Mouse (Mus musculus) mammary gland, adult 2 months (tissue): Measurements from ENCODE around the gene Vmn2r111. TPM values are rescaled to one million over a fixed set of nuclear protein-coding genes. Genes with fewer than 3 reads are reported as not detected.

Experiments
- polyA plus RNA-seq: library from polyadenylated mRNA; depleted of rRNA; stranded (reverse); fragments of >200 nt; gene quantifications from 2 replicates; pipeline ENCODE4 v1.2.3, GENCODE M21; 2012; ENCODE audit warnings: low replicate concordance; rRNA removed

Gene Vmn2r111
- polyA plus RNA-seq: not detected in 2 replicates

GRCm38 (mm10) chr17:22573382-22573781, at the start of gene Vmn2r111:
Gene Vmn2r111 (minus strand): TSS chr17:22573482.

GRCm38 (mm10) chr17:22600651-22601050, 27.4 kb upstream of the Vmn2r111 start, which contains the start of gene Vmn2r112:
Gene Vmn2r112 (plus strand): TSS chr17:22600951.

Other genes with a start within 250 kb of the Vmn2r111 start
- 2.7 and 3.3 TPM in 2 replicates for gene Zfp944, start 212.1 kb downstream of the Vmn2r111 start, polyA plus RNA-seq
- 0.60 and 1.0 TPM in 2 replicates for gene Zfp758, start 212.0 kb downstream of the Vmn2r111 start, polyA plus RNA-seq
- gene Zfp946, start 149.3 kb downstream of the Vmn2r111 start, polyA plus RNA-seq: 1.6 and 2.4 TPM in 2 replicates
- gene Vmn2r112, start 27.5 kb upstream of the Vmn2r111 start, polyA plus RNA-seq: not detected in 2 replicates